Comparison of ENCODE assay signal across 20 mouse cellular contexts in genomic region chr7:19743791-19744190, GRCm38 (mm10). TPM values are rescaled to one million over a fixed set of nuclear protein-coding genes. Genes with fewer than 3 reads are reported as not detected.
"Had no signal": no experiment of that assay in that cellular context is flagged by ENCODE, and none has a peak within 500 bp of the region (broad histone marks: within the 10 kb centered on the region; RNA-seq: fewer than 3 reads in every experiment).

No protein-coding gene starts in this region.

- DNase-seq: liver; lung, adult 18-20 months; lung, postnatal 36 days; retina, postnatal 1 day; right cerebral cortex, postnatal 25 days; spleen, adult 18-20 months; thymus, postnatal 25 days had no signal

- H3K9me3 ChIP-seq: limb, embryonic 10.5 days; limb, embryonic 13.5 days; liver, embryonic 12.5 days; liver, embryonic 15.5 days; lung, embryonic 15.5 days; midbrain, embryonic 13.5 days; neural tube, embryonic 13.5 days; stomach, embryonic 15.5 days had no signal

- H3K9ac ChIP-seq: limb, embryonic 13.5 days; liver, embryonic 12.5 days; liver, embryonic 15.5 days; lung, embryonic 15.5 days; midbrain, embryonic 13.5 days; neural tube, embryonic 13.5 days; stomach, embryonic 15.5 days had no signal

- ATAC-seq: liver, embryonic 12.5 days; midbrain, embryonic 13.5 days; midbrain, embryonic 16.5 days had no signal

- H3K36me3 ChIP-seq: liver, embryonic 15.5 days had no signal

- H3K4me3 ChIP-seq: limb, embryonic 10.5 days; limb, embryonic 13.5 days; liver, embryonic 12.5 days; liver, embryonic 15.5 days; lung, embryonic 15.5 days; midbrain, embryonic 10.5 days; midbrain, embryonic 13.5 days; myocyte; neural tube, embryonic 13.5 days; stomach, embryonic 15.5 days had no signal

- H3K27me3 ChIP-seq: limb, embryonic 13.5 days; liver, embryonic 12.5 days; liver, embryonic 15.5 days; lung, embryonic 15.5 days; midbrain, embryonic 13.5 days; neural tube, embryonic 13.5 days; stomach, embryonic 15.5 days had no signal

- H3K4me2 ChIP-seq: limb, embryonic 13.5 days; liver, embryonic 12.5 days; liver, embryonic 15.5 days; midbrain, embryonic 13.5 days; neural tube, embryonic 13.5 days had no signal

- H3K27ac ChIP-seq: limb, embryonic 10.5 days; limb, embryonic 13.5 days; liver, embryonic 12.5 days; liver, embryonic 15.5 days; midbrain, embryonic 10.5 days; midbrain, embryonic 13.5 days had no signal

RNA-seq across cellular contexts. Expression of gene Nectin2, which starts 6.5 kb away (rescaled TPM):
- total RNA-seq: monocyte, adult 5-6 weeks had no signal

RNA-seq across cellular contexts. Expression of gene Bcam, which starts 27.0 kb away (rescaled TPM):
- total RNA-seq: monocyte, adult 5-6 weeks; neutrophil, adult 5-6 weeks had no signal

RNA-seq across cellular contexts. Expression of gene Apoc1, which starts 51.3 kb away (rescaled TPM):
- polyA plus RNA-seq: myocyte had no signal
